Mouse (Mus musculus): Measurements from ENCODE around the gene Gne. TPM values are rescaled to one million over a fixed set of nuclear protein-coding genes. Genes with fewer than 3 reads are reported as not detected.
"Not testable (repeated sequence)": the region's sequence is repeated elsewhere in the genome, so short reads cannot be mapped to it uniquely, and the experiment has no call there.

Gene Gne
- polyA plus RNA-seq, 1 experiment from 2014 or later, result 31.3 TPM

GRCm38 (mm10) chr4:44062816-44063215 is 21.2 kb downstream of the Gne start:
- Histone ChIP-seq H3K27me3 (ENCODE audit: control insufficient read depth, insufficient read depth, low read length) (no peaks in the 10 kb centered on the region), H3K4me1 (ENCODE audit: control insufficient read depth in 2 of 2, insufficient read depth in 2 of 2, low read length in 2 of 2) (peaks cover 5 to 13% of the 10 kb centered on the region in 2 experiments), H3K4me2 (ENCODE audit: low read length) (no peak overlapping the region), H3K27ac (replicated peaks in 1 of 2; ENCODE audit: control insufficient read depth in 1 of 2, insufficient read depth in 1 of 2, low read depth in 2 of 2, low read length in 2 of 2) (no peak overlapping the region), H3K9ac (ENCODE audit: low read length) (no peak overlapping the region), H3K9me3 (ENCODE audit: control insufficient read depth, low read length) (no peaks in the 10 kb centered on the region), H3K4me3 (ENCODE audit: control insufficient read depth in 1 of 2, insufficient read depth in 1 of 2, low read depth in 1 of 2, low read length in 2 of 2) (no peak overlapping the region), H3K36me3 (ENCODE audit: control insufficient read depth, insufficient read depth, low read length) (peaks cover 34% of the 10 kb centered on the region)
- no peak for ATAC-seq (ENCODE audit: insufficient number of reproducible peaks, insufficient read depth, low FRiP score, low read depth)
- 90% methylated on average over 14 of the region's 14 CpGs for WGBS

DNA sequence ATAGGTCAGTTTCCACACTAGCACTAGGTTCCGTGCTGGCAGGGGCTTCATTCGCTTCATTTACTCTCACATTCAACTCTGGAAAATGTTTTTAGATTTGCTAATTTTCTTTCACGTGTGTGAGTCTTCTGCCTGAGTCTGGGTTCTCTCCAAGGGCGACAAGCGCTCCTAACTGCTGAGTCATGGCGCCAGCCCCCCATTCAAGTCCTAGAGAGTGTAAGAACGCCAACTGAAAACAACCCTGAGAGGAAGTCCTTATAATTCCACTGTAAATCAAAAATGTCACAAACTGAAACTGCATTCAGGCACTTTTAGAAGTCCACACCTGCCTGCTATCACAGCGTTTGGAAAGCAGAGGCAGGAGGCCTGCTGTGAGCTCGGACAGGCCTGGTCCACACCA is 21.9 kb downstream of the Gne start:
- H3K27ac ChIP-seq (replicated peaks in 1 of 2; ENCODE audit: control insufficient read depth in 1 of 2, insufficient read depth in 1 of 2, low read depth in 2 of 2, low read length in 2 of 2), result no peak overlapping the region
- WGBS, result 71% methylated on average over 9 of the region's 9 CpGs
- H3K9ac ChIP-seq (ENCODE audit: low read length), result no peak overlapping the region

DNA sequence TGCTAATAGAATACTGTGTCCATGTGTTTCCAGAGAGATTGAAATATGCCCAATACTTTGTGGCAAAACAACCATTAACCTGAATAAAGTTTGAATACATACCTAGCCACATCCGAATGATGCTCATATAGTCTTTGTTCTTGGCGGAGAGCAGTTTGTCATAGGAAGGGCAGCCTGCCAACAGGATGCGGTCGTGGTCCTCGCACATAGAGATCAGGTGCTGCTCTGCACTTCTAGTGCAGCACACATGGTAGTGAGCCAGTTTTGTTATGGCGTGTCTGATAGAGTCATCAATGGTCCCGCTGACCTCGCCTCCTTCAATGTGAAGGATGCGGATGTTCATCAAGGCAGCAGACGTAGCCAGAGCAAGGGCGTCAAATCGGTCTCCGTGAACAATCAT is 24.3 kb downstream of the Gne start:
- Histone ChIP-seq H3K4me2 (ENCODE audit: low read length) (no peak overlapping the region), H3K9ac (ENCODE audit: low read length) (no peak overlapping the region), H3K4me1 (ENCODE audit: control insufficient read depth in 2 of 2, insufficient read depth in 2 of 2, low read length in 2 of 2) (peaks cover 0 to 6% of the 10 kb centered on the region in 2 experiments; a peak in 1 of 4 replicates), H3K27me3 (ENCODE audit: control insufficient read depth, insufficient read depth, low read length) (no peaks in the 10 kb centered on the region), H3K9me3 (ENCODE audit: control insufficient read depth, low read length) (no peaks in the 10 kb centered on the region), H3K27ac (replicated peaks in 1 of 2; ENCODE audit: control insufficient read depth in 1 of 2, insufficient read depth in 1 of 2, low read depth in 2 of 2, low read length in 2 of 2) (no peak overlapping the region), H3K36me3 (ENCODE audit: control insufficient read depth, insufficient read depth, low read length) (peaks cover 35% of the 10 kb centered on the region), H3K4me3 (ENCODE audit: control insufficient read depth in 1 of 2, insufficient read depth in 1 of 2, low read depth in 1 of 2, low read length in 2 of 2) (no peak overlapping the region)
- 90% methylated on average over 13 of the region's 13 CpGs for WGBS
- ATAC-seq (ENCODE audit: insufficient number of reproducible peaks, insufficient read depth, low FRiP score, low read depth), result no peak

More for the DNA sequence above, 21.9 kb downstream of the Gne start:
- Histone ChIP-seq H3K9me3 (ENCODE audit: control insufficient read depth, low read length) (no peaks in the 10 kb centered on the region), H3K4me2 (ENCODE audit: low read length) (no peak overlapping the region), H3K4me3 (ENCODE audit: control insufficient read depth in 1 of 2, insufficient read depth in 1 of 2, low read depth in 1 of 2, low read length in 2 of 2) (no peak overlapping the region), H3K4me1 (ENCODE audit: control insufficient read depth in 2 of 2, insufficient read depth in 2 of 2, low read length in 2 of 2) (peaks cover 4 to 11% of the 10 kb centered on the region in 2 experiments), H3K36me3 (ENCODE audit: control insufficient read depth, insufficient read depth, low read length) (peaks cover 34% of the 10 kb centered on the region), H3K27me3 (ENCODE audit: control insufficient read depth, insufficient read depth, low read length) (no peaks in the 10 kb centered on the region)
- no peak for ATAC-seq (ENCODE audit: insufficient number of reproducible peaks, insufficient read depth, low FRiP score, low read depth)

DNA sequence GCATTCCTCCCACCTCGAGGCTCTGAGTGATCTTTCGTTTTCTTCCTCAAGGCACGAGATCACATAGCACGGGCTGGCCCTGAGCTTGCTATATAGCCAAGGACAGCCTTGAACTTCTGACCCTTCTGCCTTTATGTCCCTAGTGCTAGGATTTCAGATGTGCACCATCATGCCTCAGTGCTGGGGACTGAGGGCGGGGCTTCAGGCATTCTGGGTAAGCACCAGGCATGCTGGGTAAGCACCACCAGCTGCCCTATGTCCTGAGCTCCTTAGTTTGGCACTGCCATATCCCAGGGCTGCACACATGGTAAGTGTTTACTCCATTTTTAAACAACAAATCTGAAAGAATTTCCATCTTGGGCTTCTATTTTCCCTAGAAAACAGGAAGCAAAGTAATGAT is 34.2 kb downstream of the Gne start:
- H3K4me1 ChIP-seq (ENCODE audit: control insufficient read depth in 2 of 2, insufficient read depth in 2 of 2, low read length in 2 of 2), result peaks cover 0 to 2% of the 10 kb centered on the region in 2 experiments; a peak in 1 of 4 replicates
- H3K9ac ChIP-seq (ENCODE audit: low read length), result no peak overlapping the region
- no peak overlapping the region for H3K27ac ChIP-seq (replicated peaks in 1 of 2; ENCODE audit: control insufficient read depth in 1 of 2, insufficient read depth in 1 of 2, low read depth in 2 of 2, low read length in 2 of 2)
- H3K4me2 ChIP-seq (ENCODE audit: low read length), result no peak overlapping the region
- 87% methylated on average over 5 of the region's 5 CpGs for WGBS
- H3K9me3 ChIP-seq (ENCODE audit: control insufficient read depth, low read length), result no peaks in the 10 kb centered on the region
- H3K36me3 ChIP-seq (ENCODE audit: control insufficient read depth, insufficient read depth, low read length), result peaks cover 85% of the 10 kb centered on the region
- no peak overlapping the region for H3K4me3 ChIP-seq (ENCODE audit: control insufficient read depth in 1 of 2, insufficient read depth in 1 of 2, low read depth in 1 of 2, low read length in 2 of 2)
- ATAC-seq (ENCODE audit: insufficient number of reproducible peaks, insufficient read depth, low FRiP score, low read depth), result no peak
- no peaks in the 10 kb centered on the region for H3K27me3 ChIP-seq (ENCODE audit: control insufficient read depth, insufficient read depth, low read length)

DNA sequence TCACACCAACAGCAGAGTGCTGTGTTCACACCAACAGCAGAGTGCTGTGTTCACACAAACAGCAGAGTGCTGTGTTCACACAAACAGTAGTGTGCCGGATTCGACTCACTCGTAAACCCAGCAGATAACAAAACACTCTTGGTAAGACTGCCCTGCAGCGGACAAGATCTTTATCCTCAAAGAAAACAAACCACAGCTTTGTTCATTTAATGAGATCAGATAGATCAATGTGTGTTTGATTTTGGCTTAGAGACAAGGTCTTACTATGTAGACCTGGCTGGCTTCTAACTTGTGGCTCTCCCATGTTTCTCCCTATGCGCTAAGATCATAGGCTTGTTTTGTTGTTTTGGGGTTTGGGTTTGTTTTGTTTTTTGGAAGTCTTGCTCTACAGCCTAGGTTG is 37.9 kb downstream of the Gne start:
- 68% methylated on average over 5 of the region's 5 CpGs for WGBS
- no peaks in the 10 kb centered on the region for H3K27me3 ChIP-seq (ENCODE audit: control insufficient read depth, insufficient read depth, low read length)

GRCm38 (mm10) chr4:44044685-44045356 is 39.2 kb downstream of the Gne start:
- Histone ChIP-seq H3K27ac (replicated peaks in 1 of 2; ENCODE audit: control insufficient read depth in 1 of 2, insufficient read depth in 1 of 2, low read depth in 2 of 2, low read length in 2 of 2) (no peak overlapping the region), H3K36me3 (ENCODE audit: control insufficient read depth, insufficient read depth, low read length) (peaks cover 92% of the 10 kb centered on the region), H3K27me3 (ENCODE audit: control insufficient read depth, insufficient read depth, low read length) (no peaks in the 10 kb centered on the region), H3K4me1 (ENCODE audit: control insufficient read depth in 2 of 2, insufficient read depth in 2 of 2, low read length in 2 of 2) (no peaks in the 10 kb centered on the region), H3K4me2 (ENCODE audit: low read length) (no peak overlapping the region), H3K4me3 (ENCODE audit: control insufficient read depth in 1 of 2, insufficient read depth in 1 of 2, low read depth in 1 of 2, low read length in 2 of 2) (no peak overlapping the region), H3K9ac (ENCODE audit: low read length) (no peak overlapping the region), H3K9me3 (ENCODE audit: control insufficient read depth, low read length) (no peaks in the 10 kb centered on the region)
- no peak for ATAC-seq (ENCODE audit: insufficient number of reproducible peaks, insufficient read depth, low FRiP score, low read depth)
- WGBS, result 90% methylated on average over 5 of the region's 5 CpGs

More for the DNA sequence above, 37.9 kb downstream of the Gne start:
- H3K9ac ChIP-seq (ENCODE audit: low read length), result no peak overlapping the region
- H3K27ac ChIP-seq (replicated peaks in 1 of 2; ENCODE audit: control insufficient read depth in 1 of 2, insufficient read depth in 1 of 2, low read depth in 2 of 2, low read length in 2 of 2), result no peak overlapping the region
- no peaks in the 10 kb centered on the region for H3K9me3 ChIP-seq (ENCODE audit: control insufficient read depth, low read length)
- ATAC-seq (ENCODE audit: insufficient number of reproducible peaks, insufficient read depth, low FRiP score, low read depth), result no peak
- H3K4me1 ChIP-seq (ENCODE audit: control insufficient read depth in 2 of 2, insufficient read depth in 2 of 2, low read length in 2 of 2), result no peaks in the 10 kb centered on the region
- H3K4me3 ChIP-seq (ENCODE audit: control insufficient read depth in 1 of 2, insufficient read depth in 1 of 2, low read depth in 1 of 2, low read length in 2 of 2), result no peak overlapping the region
- peaks cover 91% of the 10 kb centered on the region for H3K36me3 ChIP-seq (ENCODE audit: control insufficient read depth, insufficient read depth, low read length)
- H3K4me2 ChIP-seq (ENCODE audit: low read length), result no peak overlapping the region

GRCm38 (mm10) chr4:44043182-44043581 is 40.8 kb downstream of the Gne start:
- not testable (repeated sequence) for H3K4me1 ChIP-seq (ENCODE audit: control insufficient read depth in 2 of 2, insufficient read depth in 2 of 2, low read length in 2 of 2); H3K9ac ChIP-seq (ENCODE audit: low read length); H3K27me3 ChIP-seq (ENCODE audit: control insufficient read depth, insufficient read depth, low read length); ATAC-seq (ENCODE audit: insufficient number of reproducible peaks, insufficient read depth, low FRiP score, low read depth); H3K4me3 ChIP-seq (ENCODE audit: control insufficient read depth in 1 of 2, insufficient read depth in 1 of 2, low read depth in 1 of 2, low read length in 2 of 2); H3K27ac ChIP-seq (replicated peaks in 1 of 2; ENCODE audit: control insufficient read depth in 1 of 2, insufficient read depth in 1 of 2, low read depth in 2 of 2, low read length in 2 of 2); H3K4me2 ChIP-seq (ENCODE audit: low read length); H3K9me3 ChIP-seq (ENCODE audit: control insufficient read depth, low read length)
- peaks cover 92% of the 10 kb centered on the region for H3K36me3 ChIP-seq (ENCODE audit: control insufficient read depth, insufficient read depth, low read length)
- 94% methylated on average over 4 of the region's 4 CpGs for WGBS

GRCm38 (mm10) chr4:44042429-44042828 is 41.5 kb downstream of the Gne start:
- no peak for ATAC-seq (ENCODE audit: insufficient number of reproducible peaks, insufficient read depth, low FRiP score, low read depth)
- Histone ChIP-seq H3K27me3 (ENCODE audit: control insufficient read depth, insufficient read depth, low read length) (no peaks in the 10 kb centered on the region), H3K4me2 (ENCODE audit: low read length) (no peak overlapping the region), H3K9ac (ENCODE audit: low read length) (no peak overlapping the region), H3K27ac (replicated peaks in 1 of 2; ENCODE audit: control insufficient read depth in 1 of 2, insufficient read depth in 1 of 2, low read depth in 2 of 2, low read length in 2 of 2) (no peak overlapping the region), H3K4me1 (ENCODE audit: control insufficient read depth in 2 of 2, insufficient read depth in 2 of 2, low read length in 2 of 2) (no peaks in the 10 kb centered on the region), H3K4me3 (ENCODE audit: control insufficient read depth in 1 of 2, insufficient read depth in 1 of 2, low read depth in 1 of 2, low read length in 2 of 2) (no peak overlapping the region), H3K9me3 (ENCODE audit: control insufficient read depth, low read length) (no peaks in the 10 kb centered on the region), H3K36me3 (ENCODE audit: control insufficient read depth, insufficient read depth, low read length) (peaks cover 92% of the 10 kb centered on the region)
- WGBS, result 89% methylated on average over 5 of the region's 5 CpGs
